20 mouse cellular contexts compared by ENCODE assay signal in genomic region chr11:84627259-84627658, GRCm38 (mm10).
DNase-seq lines count a peak whose midpoint lies in the region; ATAC-seq and TF ChIP-seq lines count a peak whose summit lies in the region.
"Had no signal": no experiment of that assay in that cellular context is flagged by ENCODE, and none has a peak within 500 bp of the region (broad histone marks: within the 10 kb centered on the region; RNA-seq: fewer than 3 reads in every experiment).

No protein-coding gene starts in this region.

- ATAC-seq in hindbrain, embryonic 15.5 days (ENCODE audit: low FRiP score, low read depth), result no peak
- ATAC-seq in midbrain, postnatal 0 days (ENCODE audit: low FRiP score), result no peak
- ATAC-seq in midbrain, embryonic 11.5 days (ENCODE audit: low FRiP score), result no peak
- ATAC-seq: CD4-positive, CD25-positive, alpha-beta regulatory T cell, adult 4 months; intestine, embryonic 15.5 days had no signal

- peaks cover 10% of the 10 kb centered on the region; the same call in 1 of the 2 replicates for H3K4me1 ChIP-seq in hindbrain, embryonic 15.5 days (replicated peaks)
- H3K4me1 ChIP-seq in hindbrain, embryonic 10.5 days (replicated peaks), result peaks cover 8% of the 10 kb centered on the region
- H3K4me1 ChIP-seq in kidney, adult 2 months (ENCODE audit: control insufficient read depth, insufficient read depth, low read length), result 0 out of 2 replicates have a peak, but pooled peaks cover 7% of the 10 kb centered on the region
- H3K4me1 ChIP-seq in midbrain, postnatal 0 days (ENCODE audit: insufficient read depth, low read length), result no peaks in the 10 kb centered on the region
- H3K4me1 ChIP-seq in midbrain, embryonic 11.5 days (ENCODE audit: control insufficient read depth, insufficient read depth, low read length), result no peaks in the 10 kb centered on the region
- H3K4me1 ChIP-seq: heart, embryonic 12.5 days; heart, embryonic 15.5 days; intestine, embryonic 15.5 days had no signal

- H3K9ac ChIP-seq in hindbrain, embryonic 15.5 days, result no peak overlapping the region
- no peak overlapping the region for H3K9ac ChIP-seq in midbrain, postnatal 0 days (replicated peaks; ENCODE audit: low read length, poor library complexity, severe bottlenecking)
- H3K9ac ChIP-seq in midbrain, embryonic 11.5 days (ENCODE audit: low read length), result no peak overlapping the region
- H3K9ac ChIP-seq: embryonic facial prominence, embryonic 12.5 days; embryonic facial prominence, embryonic 15.5 days; forebrain, embryonic 12.5 days; forebrain, embryonic 15.5 days; heart, embryonic 12.5 days; heart, embryonic 15.5 days; intestine, embryonic 15.5 days had no signal

- no peak for DNase-seq in hindbrain, embryonic 10.5 days (ENCODE audit: low spot score)
- no peak for DNase-seq in kidney, adult 2 months
- DNase-seq in kidney, postnatal 36 days, result no peak
- peak; percentile 69 for DNase-seq in midbrain, postnatal 0 days (ENCODE audit: low spot score)
- DNase-seq in midbrain, embryonic 11.5 days (ENCODE audit: low spot score, missing footprints), result no peak
- no peak for DNase-seq in testis, postnatal 10 days (ENCODE audit: low spot score)
- DNase-seq: adrenal gland, adult 2 months; gastrocnemius, postnatal 25 days; heart, postnatal 10 days; heart, postnatal 36 days had no signal

- no peak overlapping the region for H3K4me3 ChIP-seq in hindbrain, embryonic 15.5 days
- H3K4me3 ChIP-seq in hindbrain, embryonic 10.5 days, result no peak overlapping the region
- H3K4me3 ChIP-seq in kidney, adult 2 months (ENCODE audit: insufficient read depth, low read depth, low read length), result no peak overlapping the region
- H3K4me3 ChIP-seq in midbrain, postnatal 0 days (ENCODE audit: low read depth, low read length), result no peak overlapping the region
- H3K4me3 ChIP-seq in midbrain, embryonic 11.5 days (ENCODE audit: low read depth, low read length), result no peak overlapping the region
- H3K4me3 ChIP-seq: embryonic facial prominence, embryonic 12.5 days; embryonic facial prominence, embryonic 15.5 days; erythroblast, embryonic 14.5 days; forebrain, embryonic 12.5 days; forebrain, embryonic 15.5 days; heart, embryonic 12.5 days; heart, embryonic 15.5 days; intestine, embryonic 15.5 days had no signal

- no peak overlapping the region for H3K4me2 ChIP-seq in hindbrain, embryonic 15.5 days
- H3K4me2 ChIP-seq in midbrain, postnatal 0 days (ENCODE audit: low read depth, low read length, poor library complexity, severe bottlenecking), result no peak overlapping the region
- no peak overlapping the region for H3K4me2 ChIP-seq in midbrain, embryonic 11.5 days
- H3K4me2 ChIP-seq: embryonic facial prominence, embryonic 12.5 days; embryonic facial prominence, embryonic 15.5 days; forebrain, embryonic 12.5 days; forebrain, embryonic 15.5 days; heart, embryonic 12.5 days; heart, embryonic 15.5 days; intestine, embryonic 15.5 days had no signal

- no peaks in the 10 kb centered on the region for H3K36me3 ChIP-seq in hindbrain, embryonic 15.5 days
- no peaks in the 10 kb centered on the region for H3K36me3 ChIP-seq in hindbrain, embryonic 10.5 days
- no peaks in the 10 kb centered on the region for H3K36me3 ChIP-seq in kidney, adult 2 months (ENCODE audit: control insufficient read depth, insufficient read depth, low read length)
- H3K36me3 ChIP-seq in midbrain, postnatal 0 days (ENCODE audit: insufficient read depth, low read length), result no peaks in the 10 kb centered on the region
- no peaks in the 10 kb centered on the region for H3K36me3 ChIP-seq in midbrain, embryonic 11.5 days (ENCODE audit: control insufficient read depth, insufficient read depth, low read length)
- H3K36me3 ChIP-seq: embryonic facial prominence, embryonic 12.5 days; embryonic facial prominence, embryonic 15.5 days; forebrain, embryonic 12.5 days; forebrain, embryonic 15.5 days; heart, embryonic 12.5 days; heart, embryonic 15.5 days; intestine, embryonic 15.5 days had no signal

- TF ChIP-seq CTCF in kidney, adult 2 months (conservative IDR thresholded peaks at IDR 0.05; ENCODE audit: insufficient read depth, insufficient read length, low read depth, low read length), result no peak
- TF ChIP-seq CTCF in midbrain, postnatal 0 days (IDR thresholded peaks at IDR 0.05), result no peak

- TF ChIP-seq POLR2A in kidney, adult 2 months (IDR thresholded peaks at IDR 0.05; ENCODE audit: low read depth, low read length), result no peak

- WGBS in hindbrain, embryonic 15.5 days, result 64% methylated on average over 2 of the region's 2 CpGs
- WGBS in hindbrain, embryonic 10.5 days, result 74% methylated on average over 2 of the region's 2 CpGs
- WGBS in kidney, adult 2 months, result 76% methylated on average over 2 of the region's 2 CpGs
- 55% methylated on average over 2 of the region's 2 CpGs for whole genome bisulfite sequencing in midbrain, postnatal 0 days
- WGBS in midbrain, embryonic 11.5 days, result 84% methylated on average over 2 of the region's 2 CpGs

- no peaks in the 10 kb centered on the region for H3K27me3 ChIP-seq in hindbrain, embryonic 15.5 days
- H3K27me3 ChIP-seq in hindbrain, embryonic 10.5 days (ENCODE audit: insufficient read depth, poor library complexity, severe bottlenecking), result peaks cover 24% of the 10 kb centered on the region
- no peaks in the 10 kb centered on the region for H3K27me3 ChIP-seq in kidney, adult 2 months (replicated peaks; ENCODE audit: control insufficient read depth, insufficient read depth, low read length)
- no peaks in the 10 kb centered on the region for H3K27me3 ChIP-seq in midbrain, postnatal 0 days (ENCODE audit: insufficient read depth, low read length)
- H3K27me3 ChIP-seq in midbrain, embryonic 11.5 days (ENCODE audit: control insufficient read depth, insufficient read depth, low read length), result no peaks in the 10 kb centered on the region
- H3K27me3 ChIP-seq: embryonic facial prominence, embryonic 12.5 days; intestine, embryonic 15.5 days had no signal

- H3K27ac ChIP-seq in hindbrain, embryonic 15.5 days (replicated peaks), result 0 out of 2 replicates have a peak overlapping the region, but pooled peaks have one; percentile 55
- H3K27ac ChIP-seq in hindbrain, embryonic 10.5 days, result no peak overlapping the region
- 0 out of 2 replicates have a peak overlapping the region, but pooled peaks have one; percentile 18 for H3K27ac ChIP-seq in kidney, adult 2 months (ENCODE audit: insufficient read depth, low read depth, low read length)
- H3K27ac ChIP-seq in midbrain, postnatal 0 days (ENCODE audit: low read depth, low read length), result no peak overlapping the region
- H3K27ac ChIP-seq in midbrain, embryonic 11.5 days (ENCODE audit: low read depth, low read length), result no peak overlapping the region
- H3K27ac ChIP-seq: embryonic facial prominence, embryonic 12.5 days; embryonic facial prominence, embryonic 15.5 days; forebrain, embryonic 12.5 days; forebrain, embryonic 15.5 days; heart, embryonic 15.5 days; intestine, embryonic 15.5 days had no signal

- H3K9me3 ChIP-seq in hindbrain, embryonic 15.5 days, result no peaks in the 10 kb centered on the region
- no peaks in the 10 kb centered on the region for H3K9me3 ChIP-seq in hindbrain, embryonic 10.5 days
- no peaks in the 10 kb centered on the region for H3K9me3 ChIP-seq in midbrain, postnatal 0 days (ENCODE audit: low read length)
- no peaks in the 10 kb centered on the region for H3K9me3 ChIP-seq in midbrain, embryonic 11.5 days (ENCODE audit: control insufficient read depth, low read length)
- H3K9me3 ChIP-seq: embryonic facial prominence, embryonic 12.5 days; embryonic facial prominence, embryonic 15.5 days; forebrain, embryonic 12.5 days; forebrain, embryonic 15.5 days; heart, embryonic 12.5 days; heart, embryonic 15.5 days; intestine, embryonic 15.5 days had no signal

Comparison
In these comparisons a context has a peak if more than half of its experiments do, and no peak if none do; other contexts are left out.
1. H3K27ac ChIP-seq: peak in hindbrain, embryonic 15.5 days (single experiment) and kidney, adult 2 months (single experiment); none in hindbrain, embryonic 10.5 days (single experiment), midbrain, postnatal 0 days (single experiment) and midbrain, embryonic 11.5 days (single experiment).